Mouse (Mus musculus) adrenal gland, adult (tissue): ENCODE results near the gene Map3k4.
"Not testable (repeated sequence)": the region's sequence is repeated elsewhere in the genome, so short reads cannot be mapped to it uniquely, and the experiment has no call there.

Source experiments
- DNase-seq, 2 experiments: peaks; one replicate each; pipeline ENCODE4 v3.0.0; 2022 to 2023; ENCODE audit warnings: low spot score in 1 of 2; ENCODE audit not compliant: inconsistent age in 2 of 2

Gene Map3k4

GRCm38 (mm10) chr17:12307251-12308135, 11.1 kb downstream of the Map3k4 start:
- DNase-seq, result no peak

- no peak for DNase-seq
These were observed 13.9 kb downstream of the Map3k4 start for GRCm38 (mm10) chr17:12304658-12305057.

GRCm38 (mm10) chr17:12300896-12301706, 17.5 kb downstream of the Map3k4 start:
- DNase-seq, result no peak

GRCm38 (mm10) chr17:12300127-12300675, 18.4 kb downstream of the Map3k4 start:
- DNase-seq, result no peak

- no peak for DNase-seq
These were observed 19.2 kb downstream of the Map3k4 start for GRCm38 (mm10) chr17:12299371-12299770.

GRCm38 (mm10) chr17:12297978-12298377, 20.6 kb downstream of the Map3k4 start:
- DNase-seq, result peak in 1 of 2 experiments; percentile 5

- no peak for DNase-seq
These were observed 21.3 kb downstream of the Map3k4 start for GRCm38 (mm10) chr17:12297292-12297691.

- peak in 1 of 2 experiments; percentile 2 for DNase-seq
These were observed 22.7 kb downstream of the Map3k4 start for GRCm38 (mm10) chr17:12295926-12296325.

- no peak for DNase-seq
These were observed 24.2 kb downstream of the Map3k4 start for GRCm38 (mm10) chr17:12294424-12294823.

GRCm38 (mm10) chr17:12293571-12293970, 25.0 kb downstream of the Map3k4 start:
- DNase-seq, result no peak

- no peak for DNase-seq
These were observed 25.7 kb downstream of the Map3k4 start for GRCm38 (mm10) chr17:12292877-12293276.

- DNase-seq, result no peak
These were observed 26.2 kb downstream of the Map3k4 start for GRCm38 (mm10) chr17:12292356-12292755.

GRCm38 (mm10) chr17:12291151-12291550, 27.4 kb downstream of the Map3k4 start:
- DNase-seq, result no peak

- peak; percentile 45 to 66 for DNase-seq
These were observed 27.9 kb downstream of the Map3k4 start for GRCm38 (mm10) chr17:12290735-12291134.

GRCm38 (mm10) chr17:12289836-12290235, 28.8 kb downstream of the Map3k4 start:
- not testable (repeated sequence) for DNase-seq

GRCm38 (mm10) chr17:12288871-12289270, 29.7 kb downstream of the Map3k4 start:
- DNase-seq, result no peak

- no peak for DNase-seq
These were observed 38.8 kb downstream of the Map3k4 start for GRCm38 (mm10) chr17:12279810-12280209.

- DNase-seq, result no peak
These were observed 40.5 kb downstream of the Map3k4 start for GRCm38 (mm10) chr17:12278073-12278472.

GRCm38 (mm10) chr17:12277297-12277696, 41.3 kb downstream of the Map3k4 start:
- DNase-seq, result no peak

- DNase-seq, result no peak
These were observed 41.9 kb downstream of the Map3k4 start for GRCm38 (mm10) chr17:12276496-12277200.

GRCm38 (mm10) chr17:12275756-12276155, 42.8 kb downstream of the Map3k4 start:
- peak; percentile 64 to 83 for DNase-seq
